Mouse (Mus musculus) ES-Bruce4 (cell line): Measurements from ENCODE around the gene Lrp4. TPM values are rescaled to one million over a fixed set of nuclear protein-coding genes. Genes with fewer than 3 reads are reported as not detected.

Experiments
- H3K27ac ChIP-seq: 2 replicates; pipeline ENCODE4 v1.5.1; 2012; ENCODE audit warnings: low read length, inconsistent platforms; ENCODE audit not compliant: insufficient read depth
- H3K27me3 ChIP-seq: 2 replicates; pipeline ENCODE4 v1.6.1; 2012; ENCODE audit warnings: mild to moderate bottlenecking, low read length, inconsistent platforms; ENCODE audit not compliant: control insufficient read depth, poor library complexity, insufficient read depth, severe bottlenecking
- H3K36me3 ChIP-seq: 2 replicates; pipeline ENCODE4 v1.6.1; 2012; ENCODE audit warnings: inconsistent platforms, mild to moderate bottlenecking, low read length, moderate library complexity; ENCODE audit not compliant: control insufficient read depth, poor library complexity, insufficient read depth, severe bottlenecking
- H3K4me1 ChIP-seq: one replicate; pipeline ENCODE4 v1.8.1; 2011; ENCODE audit warnings: low read length; ENCODE audit not compliant: control insufficient read depth, insufficient read depth
- H3K4me3 ChIP-seq: 2 replicates; pipeline ENCODE4 v1.5.1; 2011; ENCODE audit warnings: low read depth, mild to moderate bottlenecking, low read length
- H3K9ac ChIP-seq: 2 replicates; pipeline ENCODE4 v1.6.1; 2012; ENCODE audit warnings: low read depth, mild to moderate bottlenecking, inconsistent platforms; ENCODE audit not compliant: poor library complexity, severe bottlenecking
- H3K9me3 ChIP-seq: replicated peaks from 2 replicates; pipeline ENCODE4 v1.6.1; 2012; ENCODE audit warnings: mild to moderate bottlenecking, low read length, inconsistent platforms; ENCODE audit not compliant: control insufficient read depth, poor library complexity, insufficient read depth, severe bottlenecking
- CTCF ChIP-seq: IDR thresholded peaks from one replicate; pipeline ENCODE4 v1.8.1; 2011; ENCODE audit warnings: low read depth, low read length
- EP300 ChIP-seq: IDR thresholded peaks from 2 replicates; pipeline ENCODE4 v1.6.1; 2011; ENCODE audit warnings: low read depth, low read length; ENCODE audit not compliant: insufficient read depth
- POLR2A ChIP-seq: IDR thresholded peaks from one replicate; pipeline ENCODE4 v1.8.1; 2011; ENCODE audit warnings: low read length; ENCODE audit not compliant: insufficient read depth
- polyA plus RNA-seq: library from polyadenylated mRNA; stranded (reverse); fragments of >200 nt; gene quantifications from 2 replicates; pipeline ENCODE4 v1.2.4, GENCODE M21; 2011; ENCODE audit warnings: low read depth; ENCODE audit not compliant: missing spikeins, insufficient read depth, insufficient read length

Gene Lrp4
- polyA plus RNA-seq, 1 experiment, result 6.2 TPM

GRCm38 (mm10) chr2:91455826-91456225 is 1.5 kb upstream of the Lrp4 start:
- H3K27ac ChIP-seq, result no peak overlapping the region
- TF ChIP-seq CTCF, result no peak
- TF ChIP-seq POLR2A, result no peak
- TF ChIP-seq EP300, result no peak
- H3K4me1 ChIP-seq, result no peaks in the 10 kb centered on the region

GRCm38 (mm10) chr2:91456491-91457100 is 715 bp upstream of the Lrp4 start:
- Histone ChIP-seq H3K4me3 (peak overlapping the region; percentile 54; the same call in 1 of the 2 replicates), H3K27me3 (peaks cover 2% of the 10 kb centered on the region; the same call in 1 of the 2 replicates), H3K9me3 (peaks cover 6% of the 10 kb centered on the region; the same call in 1 of the 2 replicates), H3K4me1 (no peaks in the 10 kb centered on the region), H3K9ac (peak overlapping the region; percentile 32), H3K27ac (no peak overlapping the region), H3K36me3 (no peaks in the 10 kb centered on the region)
- TF ChIP-seq EP300 (no peak), CTCF (no peak), POLR2A (no peak)

More at GRCm38 (mm10) chr2:91455826-91456225, 1.5 kb upstream of the Lrp4 start:
- peaks cover 6% of the 10 kb centered on the region; the same call in 1 of the 2 replicates for H3K9me3 ChIP-seq
- no peaks in the 10 kb centered on the region for H3K36me3 ChIP-seq
- H3K27me3 ChIP-seq, result peaks cover 2% of the 10 kb centered on the region; the same call in 1 of the 2 replicates
- no peak overlapping the region for H3K9ac ChIP-seq
- H3K4me3 ChIP-seq, result no peak overlapping the region

DNA sequence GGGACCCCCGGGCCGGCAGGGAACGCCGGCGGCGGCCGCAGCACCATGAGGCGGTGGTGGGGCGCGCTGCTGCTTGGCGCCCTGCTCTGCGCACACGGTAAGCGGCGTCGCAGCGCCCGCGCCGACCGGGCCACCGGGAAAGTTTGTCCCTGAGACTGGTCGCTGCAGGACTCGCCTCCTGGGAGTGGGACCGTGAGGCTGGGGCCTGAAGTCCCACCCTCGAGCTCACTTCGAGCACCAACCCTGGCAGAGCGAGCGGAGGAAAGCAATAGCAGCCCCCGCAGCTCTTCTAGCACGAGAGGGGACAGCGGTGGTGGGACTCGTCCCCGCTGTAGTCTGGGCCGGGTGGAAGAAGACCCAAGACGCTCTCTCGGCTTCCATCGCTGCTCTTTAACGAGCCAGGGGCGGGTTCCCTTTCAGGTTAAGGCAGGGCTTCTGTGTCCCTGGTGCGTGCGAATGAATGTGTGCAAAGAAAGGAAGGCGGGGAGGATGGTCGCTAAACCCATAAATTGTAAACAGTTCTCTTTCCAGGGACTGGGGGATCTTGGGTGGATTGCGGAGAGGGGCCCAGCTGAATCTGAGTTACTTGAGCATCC is 443 bp downstream of the Lrp4 start:
- TF ChIP-seq CTCF (no peak), POLR2A (no peak), EP300 (no peak)
- Histone ChIP-seq H3K27ac (no peak overlapping the region), H3K4me3 (peak overlapping the region; percentile 67), H3K27me3 (peaks cover 2% of the 10 kb centered on the region; the same call in 1 of the 2 replicates), H3K4me1 (no peaks in the 10 kb centered on the region), H3K9ac (peak overlapping the region; percentile 32), H3K36me3 (no peaks in the 10 kb centered on the region), H3K9me3 (peaks cover 6% of the 10 kb centered on the region; the same call in 1 of the 2 replicates)

DNA sequence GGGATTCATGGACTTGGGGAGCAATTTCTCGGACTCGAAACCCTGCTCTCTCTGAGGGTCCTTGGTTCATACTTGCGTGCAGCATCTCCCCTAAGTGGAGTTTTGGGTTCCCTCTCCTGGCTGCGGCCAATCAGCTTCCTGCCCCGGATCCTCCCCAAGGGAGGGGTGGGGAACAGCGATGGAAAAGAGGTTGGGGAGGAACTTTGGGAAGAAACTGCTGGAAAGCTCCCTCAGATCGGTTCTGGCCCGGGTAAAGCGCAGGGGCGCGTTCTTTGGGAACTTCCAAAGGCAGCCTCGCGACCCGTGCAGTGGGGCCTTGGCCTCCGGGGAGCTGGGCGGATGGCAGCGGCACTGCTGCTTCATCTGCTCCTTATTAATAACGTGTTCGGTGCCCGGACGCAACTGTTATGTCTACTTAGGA is 951 bp downstream of the Lrp4 start:
- no peak overlapping the region for H3K27ac ChIP-seq
- H3K4me3 ChIP-seq, result peak overlapping the region; percentile 67
- peaks cover 2% of the 10 kb centered on the region; the same call in 1 of the 2 replicates for H3K27me3 ChIP-seq
- H3K36me3 ChIP-seq, result no peaks in the 10 kb centered on the region
- peak overlapping the region; percentile 32 for H3K9ac ChIP-seq
- no peaks in the 10 kb centered on the region for H3K4me1 ChIP-seq
- peaks cover 6% of the 10 kb centered on the region; the same call in 1 of the 2 replicates for H3K9me3 ChIP-seq
- TF ChIP-seq CTCF, result no peak
- TF ChIP-seq EP300, result no peak
- TF ChIP-seq POLR2A, result no peak

DNA sequence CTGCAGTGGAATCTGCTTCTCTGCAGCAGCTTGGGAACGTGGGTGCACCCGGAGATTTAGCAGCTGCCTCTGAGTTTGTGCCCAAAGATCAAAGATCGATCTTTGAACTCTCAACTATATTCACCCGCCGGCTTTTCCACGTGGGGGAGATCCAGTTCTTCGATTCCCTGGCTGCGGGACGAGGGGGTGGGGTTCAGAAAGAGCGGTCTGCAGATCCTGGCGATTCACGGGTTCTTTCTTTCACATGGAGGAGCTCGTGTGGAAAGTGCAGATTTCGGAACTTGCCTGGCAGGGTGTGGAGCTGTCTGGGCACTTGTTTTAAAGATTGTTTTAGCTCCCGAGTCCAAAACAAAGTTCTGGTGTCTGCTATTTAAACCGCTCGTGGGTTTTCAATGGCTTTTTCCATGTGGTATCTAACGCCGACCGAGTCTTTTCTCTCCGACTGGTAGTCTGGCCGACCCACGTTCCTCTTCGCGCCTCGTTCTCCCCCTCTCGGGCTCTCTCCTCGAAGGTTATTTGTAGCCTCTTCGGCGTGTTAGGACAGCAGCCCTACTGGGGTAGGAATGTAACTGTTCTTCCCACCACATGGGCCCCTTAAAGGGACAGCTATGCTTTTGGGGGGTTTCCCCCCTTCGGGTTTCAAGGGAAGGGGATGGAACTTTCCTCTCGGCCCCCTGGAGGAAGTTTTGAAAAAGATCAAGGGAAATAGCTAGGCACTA is 1.5 kb downstream of the Lrp4 start:
- H3K4me3 ChIP-seq, result peak overlapping the region; percentile 67
- no peaks in the 10 kb centered on the region for H3K36me3 ChIP-seq
- peaks cover 2% of the 10 kb centered on the region; the same call in 1 of the 2 replicates for H3K27me3 ChIP-seq
- peak overlapping the region; percentile 32 for H3K9ac ChIP-seq
- no peaks in the 10 kb centered on the region for H3K4me1 ChIP-seq
- no peak overlapping the region for H3K27ac ChIP-seq
- peaks cover 6% of the 10 kb centered on the region; the same call in 1 of the 2 replicates for H3K9me3 ChIP-seq
- no peak for TF ChIP-seq POLR2A

GRCm38 (mm10) chr2:91460076-91460475 is 2.8 kb downstream of the Lrp4 start:
- Histone ChIP-seq H3K27me3 (peaks cover 2% of the 10 kb centered on the region; the same call in 1 of the 2 replicates), H3K27ac (no peak overlapping the region), H3K4me3 (no peak overlapping the region), H3K4me1 (no peaks in the 10 kb centered on the region), H3K36me3 (no peaks in the 10 kb centered on the region), H3K9ac (no peak overlapping the region), H3K9me3 (peaks cover 6% of the 10 kb centered on the region; the same call in 1 of the 2 replicates)
- no peak for TF ChIP-seq POLR2A
- TF ChIP-seq CTCF, result peak; percentile 31
